Mouse (Mus musculus) ES-E14 (cell line): Measurements from ENCODE around the gene Kalrn.

Experiments used
- MAFK ChIP-seq: IDR thresholded peaks from 2 replicates; pipeline ENCODE4 v1.6.1; 2014; ENCODE audit warnings: mild to moderate bottlenecking, low read depth, low read length, inconsistent platforms; ENCODE audit not compliant: insufficient read depth
- ZC3H11A ChIP-seq: IDR thresholded peaks from 2 replicates; pipeline ENCODE4 v1.6.1; 2012; ENCODE audit warnings: low read depth, mild to moderate bottlenecking, inconsistent platforms, low read length, borderline replicate concordance
- ZNF384 ChIP-seq: IDR thresholded peaks from 2 replicates; pipeline ENCODE4 v1.6.1; 2012; ENCODE audit warnings: low read depth, low read length, inconsistent platforms

- TF ChIP-seq ZC3H11A (no peak), ZNF384 (no peak), MAFK (no peak)
Observed at GRCm38 (mm10) chr16:34120801-34121201, 452.5 kb downstream of the Kalrn start.
